Mouse (Mus musculus) left cerebral cortex, adult 8-10 months (tissue): Measurements from ENCODE around the gene Tubgcp6. TPM values are rescaled to one million over a fixed set of nuclear protein-coding genes. Genes with fewer than 3 reads are reported as not detected.

Experiments used
- DNase-seq, 2 experiments: peaks; one replicate each; pipeline ENCODE4 v3.0.0; 2022; ENCODE audit warnings: low spot score in 2 of 2
- microRNA-seq, 2 experiments: library from miRNA; unstranded; fragments of <30 nt; microRNA quantifications; one replicate each; pipeline ENCODE4 v1.2.0; 2022
- total RNA-seq, 4 experiments: library from RNA; stranded (reverse); gene quantifications; 2 replicates each; pipeline ENCODE4 v1.2.4; 2022

Gene Tubgcp6
- total RNA-seq, 4 experiments from 2014 or later, result 27.2 to 30.8 (median 28.6) TPM

GRCm38 (mm10) chr15:89064891-89065290 is 58.0 kb downstream of the Tubgcp6 start:
- DNase-seq, result peak in 1 of 2 experiments; percentile 10

- peak; percentile 14 to 81 for DNase-seq
Measured at GRCm38 (mm10) chr15:89063536-89063935, 59.4 kb downstream of the Tubgcp6 start.

- DNase-seq, result peak in 1 of 2 experiments; percentile 7
Measured at GRCm38 (mm10) chr15:89063001-89063400, 59.9 kb downstream of the Tubgcp6 start.

- no peak for DNase-seq
Measured at GRCm38 (mm10) chr15:89062518-89062910, 60.4 kb downstream of the Tubgcp6 start.

- peak in 1 of 2 experiments; percentile 4 for DNase-seq
Measured at GRCm38 (mm10) chr15:89061761-89062517, 61.0 kb downstream of the Tubgcp6 start.

- DNase-seq, result peak in 1 of 2 experiments; percentile 18
Measured at GRCm38 (mm10) chr15:89060811-89061460, 62.0 kb downstream of the Tubgcp6 start.

GRCm38 (mm10) chr15:89060032-89060681 is 62.8 kb downstream of the Tubgcp6 start:
- DNase-seq, result peak in 1 of 2 experiments; percentile 26

- peak in 1 of 2 experiments; percentile 46 for DNase-seq
Measured at GRCm38 (mm10) chr15:89059161-89059931, 63.6 kb downstream of the Tubgcp6 start, which contains the start of gene Panx2. Gene Panx2 (plus strand): TSS chr15:89059734.

GRCm38 (mm10) chr15:89058736-89059135 is 64.2 kb downstream of the Tubgcp6 start:
- peak in 1 of 2 experiments; percentile 4 for DNase-seq

- no peak for DNase-seq
Measured at GRCm38 (mm10) chr15:89054666-89055065, 68.2 kb downstream of the Tubgcp6 start.

Small RNA genes lying within 50 kb of the gene (microRNA-seq; reads per million reads assigned to microRNA genes)
- gene Mir7118, result 0.66 to 1.3 reads per million in 2 experiments

Other genes with a start within 250 kb of the Tubgcp6 start
- 1 to 10 TPM; 1.5 to 1.8 (median 1.8) TPM for gene Ttll8, start 168.7 kb downstream of the Tubgcp6 start, total RNA-seq
- 100 to 1,000 TPM; 112 to 127 (median 115) TPM for gene Mlc1, start 144.1 kb downstream of the Tubgcp6 start, total RNA-seq
- not detected for gene Mov10l1, start 140.2 kb downstream of the Tubgcp6 start, total RNA-seq
- gene Panx2, start 63.4 kb downstream of the Tubgcp6 start, total RNA-seq, result 100 to 1,000 TPM; 108 to 121 (median 111) TPM
- gene Trabd, start 48.0 kb downstream of the Tubgcp6 start, total RNA-seq, result 10 to 100 TPM; 17.3 to 21.8 (median 18.0) TPM
- 10 to 100 TPM; 22.7 to 27.6 (median 24.7) TPM for gene Selenoo, start 34.0 kb downstream of the Tubgcp6 start, total RNA-seq
- 10 to 100 TPM; 12.5 to 17.1 (median 14.2) TPM for gene Hdac10, start 5.6 kb upstream of the Tubgcp6 start, total RNA-seq
- 10 to 100 TPM in 2 of 4 experiments, 1 to 10 TPM in 2; 9.5 to 10.6 (median 10.1) TPM for gene Mapk12, start 17.6 kb upstream of the Tubgcp6 start, total RNA-seq
- 10 to 100 TPM; 35.8 to 40.9 (median 39.4) TPM for gene Mapk11, start 26.5 kb upstream of the Tubgcp6 start, total RNA-seq
- gene Plxnb2, start 57.7 kb upstream of the Tubgcp6 start, total RNA-seq, result 10 to 100 TPM; 42.6 to 60.9 (median 54.8) TPM
- gene Dennd6b, start 73.4 kb upstream of the Tubgcp6 start, total RNA-seq, result 10 to 100 TPM; 46.2 to 59.3 (median 50.7) TPM
- 100 to 1,000 TPM; 150 to 165 (median 161) TPM for gene Ppp6r2, start 88.4 kb upstream of the Tubgcp6 start, total RNA-seq
- gene Sbf1, start 192.2 kb upstream of the Tubgcp6 start, total RNA-seq, result 100 to 1,000 TPM; 230 to 240 (median 238) TPM
- gene Adm2, start 199.6 kb upstream of the Tubgcp6 start, total RNA-seq, result not detected
- not detected for gene Miox, start 211.3 kb upstream of the Tubgcp6 start, total RNA-seq
- gene Lmf2, start 232.5 kb upstream of the Tubgcp6 start, total RNA-seq, result 10 to 100 TPM; 15.7 to 22.6 (median 19.9) TPM
- 100 to 1,000 TPM in 3 of 4 experiments, 10 to 100 TPM in 1; 98.3 to 110 (median 107) TPM for gene Ncaph2, start 232.6 kb upstream of the Tubgcp6 start, total RNA-seq